Mouse (Mus musculus) skeletal muscle tissue, adult 2 months (tissue): ENCODE results near the gene Stx3.

ENCODE experiments used
- DNase-seq: peaks from one replicate; pipeline ENCODE4 v3.0.0-alpha.2; 2012; ENCODE audit warnings: low read depth, low spot score

Stx3 gene

GRCm38 (mm10) chr19:11727304-11727703 is 91.9 kb downstream of the Stx3 start:
- no peak for DNase-seq

GRCm38 (mm10) chr19:11725915-11726314 is 93.3 kb downstream of the Stx3 start:
- DNase-seq = no peak
